Mouse (Mus musculus) CD4-positive, CD25-positive, alpha-beta regulatory T cell, adult 4 months (primary cell): ENCODE measurements around the gene Rpl36al. TPM values are rescaled to one million over a fixed set of nuclear protein-coding genes. Genes with fewer than 3 reads are reported as not detected.
"Not testable (repeated sequence)": the region's sequence is repeated elsewhere in the genome, so short reads cannot be mapped to it uniquely, and the experiment has no call there.

Experiments
- ATAC-seq: one replicate; pipeline ENCODE4 v1.8.0; 2017
- polyA plus RNA-seq, 2 experiments: library from polyadenylated mRNA; unstranded; fragments of 100-300 nt; shearing (Covaris generic); gene quantifications; one replicate each; pipeline ENCODE4 v1.2.1; 2017

Rpl36al gene
- polyA plus RNA-seq, 2 experiments from 2014 or later, result 393 to 542 TPM

DNA sequence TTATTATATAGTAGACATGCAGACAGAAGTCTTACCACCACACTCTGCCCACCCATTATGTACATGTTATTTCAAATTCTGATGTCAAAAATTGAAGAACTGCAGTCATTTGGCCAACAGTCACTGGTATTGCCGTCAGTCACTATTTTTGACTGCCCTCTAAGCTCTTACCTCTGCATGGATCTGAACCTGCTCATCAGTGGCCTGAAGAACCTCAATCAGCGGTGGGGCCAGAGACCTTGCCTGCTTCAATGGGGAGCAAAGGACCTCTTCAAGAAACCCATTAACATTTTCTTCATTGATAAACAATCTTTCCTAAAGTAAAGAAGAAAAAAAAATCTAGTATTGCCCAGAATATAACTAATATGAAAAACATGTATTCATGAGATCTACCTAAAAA, 8.8 kb upstream of the Rpl36al start:
- ATAC-seq, result no peak

DNA sequence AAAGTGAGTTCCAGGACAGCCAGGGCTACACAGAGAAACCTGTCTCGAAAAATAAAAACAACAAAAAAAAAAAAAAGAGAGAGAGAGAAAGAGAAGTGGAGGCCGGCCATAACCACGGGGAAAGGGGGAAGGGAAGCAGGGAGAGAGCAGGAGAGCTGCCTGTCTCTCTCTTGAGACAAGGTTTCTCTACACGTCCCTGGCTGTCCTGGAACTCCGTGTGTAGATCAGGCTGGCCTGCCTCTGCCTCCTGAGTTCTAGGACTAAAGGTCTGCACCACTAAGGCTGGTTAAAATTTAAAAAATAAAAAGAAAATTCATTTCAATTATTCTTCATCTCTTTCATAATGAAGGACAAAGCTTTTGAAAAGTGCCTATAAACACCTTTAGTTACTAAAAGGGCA, 7.5 kb upstream of the Rpl36al start:
- ATAC-seq, result no peak

DNA sequence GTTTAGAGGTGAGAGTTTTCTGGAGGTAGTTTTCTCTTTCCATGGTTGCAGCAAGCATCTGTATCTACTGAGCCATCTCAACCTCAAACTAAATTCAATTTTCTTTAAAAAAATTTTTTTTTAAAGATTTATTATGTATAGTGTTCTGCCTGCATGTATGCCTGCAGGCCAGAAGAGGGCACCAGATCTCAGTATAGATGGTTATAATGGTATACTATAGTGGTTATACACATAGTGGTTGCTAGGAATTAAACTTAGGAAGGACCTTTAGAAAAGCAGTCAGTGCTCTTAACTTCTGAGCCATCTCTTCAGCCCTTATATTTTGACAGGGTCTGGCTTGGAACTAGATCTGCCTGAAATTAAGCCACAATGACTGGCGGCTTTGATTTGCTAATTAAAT, 6.6 kb upstream of the Rpl36al start:
- peak; percentile 73 for ATAC-seq

DNA sequence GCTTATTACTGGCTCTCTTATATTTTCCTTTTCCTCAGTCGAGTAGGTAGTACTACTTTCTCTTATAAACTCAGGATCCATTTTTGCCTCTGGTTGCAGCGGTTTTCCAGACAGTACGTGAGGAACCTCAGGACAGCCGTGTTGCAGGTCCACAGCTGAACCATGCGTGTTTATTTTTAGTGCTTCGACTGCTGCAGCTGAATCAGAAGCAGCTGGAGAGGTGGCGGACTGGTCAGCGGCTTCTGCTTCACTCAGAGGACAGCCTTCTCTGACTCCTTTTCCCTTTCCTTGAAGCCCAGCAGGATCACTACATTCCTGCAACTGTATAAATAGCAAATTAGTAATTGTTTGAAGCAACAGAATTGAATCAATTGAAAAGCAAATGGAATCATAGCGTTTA, 6.2 kb upstream of the Rpl36al start:
- ATAC-seq, result no peak

DNA sequence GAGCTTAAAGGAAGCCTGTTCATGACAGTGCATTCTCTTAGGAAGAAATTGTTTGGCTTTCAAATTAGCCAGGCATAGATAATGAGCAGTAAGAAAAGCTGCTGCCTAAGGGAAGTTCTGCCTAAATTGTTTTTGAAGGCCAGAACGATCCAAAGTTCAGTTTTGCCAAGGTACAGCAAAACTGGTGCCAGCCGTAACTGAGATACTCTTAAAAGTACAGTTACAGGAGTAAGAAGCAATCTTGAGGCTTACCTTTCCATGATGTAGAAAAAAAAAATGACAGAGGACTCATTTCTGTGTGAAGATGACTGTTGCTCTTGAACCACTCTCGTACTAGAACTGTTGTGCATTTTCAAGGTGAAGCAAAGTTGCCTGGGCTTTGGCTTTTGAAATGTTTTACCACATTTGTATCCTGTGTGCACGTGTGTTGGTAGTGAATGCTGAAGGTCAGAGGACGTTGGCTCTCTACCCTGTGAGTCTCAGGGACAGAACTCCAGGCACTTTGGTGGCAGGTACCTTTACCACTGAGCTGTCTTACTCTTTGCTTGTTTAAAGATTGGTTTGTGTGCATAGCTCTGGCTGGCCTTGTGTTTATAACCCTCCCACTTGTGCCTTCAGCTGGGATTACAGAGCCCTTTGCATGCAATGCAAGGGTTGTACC, 3.1 kb upstream of the Rpl36al start:
- ATAC-seq, result no peak

- ATAC-seq, result no peak
Measured at GRCm38 (mm10) chr12:69185371-69185770, 1.5 kb upstream of the Rpl36al start.

GRCm38 (mm10) chr12:69184342-69185295, 736 bp upstream of the Rpl36al start:
- peak; percentile 38 for ATAC-seq

DNA sequence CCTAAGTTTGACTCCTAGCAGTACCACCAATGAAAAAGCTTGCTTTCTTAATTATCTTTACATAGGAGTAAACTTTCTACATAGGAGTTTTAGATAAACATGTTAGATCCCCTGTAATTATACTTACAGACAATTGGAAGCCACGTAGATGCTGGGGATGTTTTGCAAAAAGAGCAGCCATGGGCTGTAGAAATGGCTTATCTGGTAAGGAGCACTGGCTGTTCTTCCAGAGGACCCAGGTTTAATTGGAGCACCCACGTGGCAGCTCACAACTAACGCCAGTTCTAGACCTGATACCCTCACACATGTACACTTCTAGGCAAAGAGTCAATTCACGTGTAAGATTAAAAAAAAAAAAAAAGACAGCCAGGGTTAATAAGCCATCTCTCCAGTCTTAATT, 2.1 kb downstream of the Rpl36al start:
- no peak for ATAC-seq

DNA sequence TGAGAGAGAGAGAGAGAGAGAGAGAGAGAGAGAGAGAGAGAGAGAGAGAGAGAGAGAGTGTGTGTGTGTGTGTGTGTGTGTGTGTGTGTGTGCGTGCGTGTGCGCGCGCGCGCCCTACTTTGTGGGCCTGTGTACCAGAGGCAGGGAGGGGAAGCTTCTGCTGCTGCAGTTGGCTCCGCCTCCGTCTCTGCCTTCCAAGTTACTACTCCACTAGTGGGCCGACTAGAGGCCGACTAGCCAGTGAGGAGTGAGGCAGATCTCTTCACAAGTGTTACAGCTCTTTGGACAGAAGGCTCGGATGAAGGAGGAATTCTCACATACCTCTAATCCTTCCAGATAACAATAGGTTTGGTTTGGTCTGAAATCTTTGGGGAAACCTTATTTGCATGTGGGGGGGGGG, 4.5 kb downstream of the Rpl36al start:
- no peak for ATAC-seq

GRCm38 (mm10) chr12:69177526-69177925, 6.4 kb downstream of the Rpl36al start:
- ATAC-seq, result no peak

- no peak for ATAC-seq
Measured at GRCm38 (mm10) chr12:69175975-69176374, 7.9 kb downstream of the Rpl36al start.

GRCm38 (mm10) chr12:69171307-69171706, 12.6 kb downstream of the Rpl36al start:
- ATAC-seq, result no peak

DNA sequence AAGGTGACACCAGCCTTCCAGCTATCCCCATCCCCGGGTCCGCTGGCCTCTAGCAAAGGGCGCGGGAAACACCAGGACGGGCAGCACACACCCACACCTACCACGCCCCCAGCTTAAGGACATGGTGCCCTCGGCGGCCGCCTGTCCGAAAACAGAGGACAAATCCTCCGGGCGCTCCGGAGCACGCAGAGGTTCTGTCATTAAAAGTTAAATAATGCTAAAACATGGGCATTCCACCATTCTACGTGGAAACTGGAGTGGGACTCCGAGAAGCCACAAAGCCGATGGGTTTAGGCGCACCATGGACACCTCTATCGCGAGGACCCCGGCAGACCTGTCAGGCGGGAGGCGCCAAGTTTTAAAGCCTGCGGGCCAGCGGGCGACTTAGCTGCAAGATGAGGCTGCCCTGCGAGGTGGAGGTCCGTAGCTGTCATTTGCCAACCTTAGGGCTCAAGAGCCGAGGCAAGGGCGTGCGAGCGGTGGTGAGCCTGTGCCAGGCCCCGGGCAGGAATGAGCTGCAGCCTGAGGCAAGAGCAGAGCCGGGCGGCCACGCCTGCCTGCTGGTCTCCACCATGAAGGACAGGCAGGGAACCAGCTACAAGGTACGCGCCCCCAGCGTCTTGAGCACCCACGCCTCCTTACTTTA, 15.3 kb downstream of the Rpl36al start, which contains the start of gene Lrr1:
Gene Lrr1, plus strand, starts transcription at position 354 of the 646 bp plus-strand sequence.
- peak; percentile 87 for ATAC-seq

DNA sequence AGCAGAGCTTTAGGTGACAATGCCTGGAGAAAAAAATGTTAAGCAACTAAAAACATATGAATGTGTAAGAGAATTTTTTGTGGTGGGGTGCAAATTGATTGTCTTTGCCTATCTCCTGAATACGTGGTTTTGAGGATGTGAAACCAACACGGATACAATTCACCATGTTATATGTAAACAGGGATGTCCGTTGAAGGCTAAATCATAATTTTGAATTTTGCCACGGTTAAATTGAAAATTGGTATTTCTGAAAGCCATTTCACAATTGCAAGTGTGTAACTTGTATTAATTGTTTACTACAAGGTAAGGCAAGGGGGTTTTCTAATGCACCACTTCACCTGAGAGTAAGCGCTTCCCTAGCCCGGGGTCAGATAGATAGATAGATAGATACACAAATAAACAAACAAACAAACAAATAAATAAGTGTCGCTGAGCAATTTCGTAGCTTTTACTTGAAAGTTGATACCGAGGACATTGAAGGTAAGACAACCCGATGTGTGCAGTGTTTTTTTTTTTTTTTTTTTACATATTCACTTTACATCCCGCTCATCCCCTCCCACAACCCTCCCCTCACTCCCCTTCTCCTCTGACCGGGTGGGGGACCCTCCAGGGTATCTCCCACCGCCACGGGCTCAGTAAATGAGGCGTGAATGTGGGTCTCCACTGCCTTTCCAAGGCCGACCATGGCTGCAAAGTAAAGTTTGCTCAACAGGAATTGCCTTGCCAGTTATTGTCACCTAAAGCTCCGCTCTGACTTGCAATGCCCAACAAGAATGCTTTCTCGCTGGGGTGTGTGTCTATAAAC, 16.0 kb downstream of the Rpl36al start:
- ATAC-seq, result peak; percentile 25

DNA sequence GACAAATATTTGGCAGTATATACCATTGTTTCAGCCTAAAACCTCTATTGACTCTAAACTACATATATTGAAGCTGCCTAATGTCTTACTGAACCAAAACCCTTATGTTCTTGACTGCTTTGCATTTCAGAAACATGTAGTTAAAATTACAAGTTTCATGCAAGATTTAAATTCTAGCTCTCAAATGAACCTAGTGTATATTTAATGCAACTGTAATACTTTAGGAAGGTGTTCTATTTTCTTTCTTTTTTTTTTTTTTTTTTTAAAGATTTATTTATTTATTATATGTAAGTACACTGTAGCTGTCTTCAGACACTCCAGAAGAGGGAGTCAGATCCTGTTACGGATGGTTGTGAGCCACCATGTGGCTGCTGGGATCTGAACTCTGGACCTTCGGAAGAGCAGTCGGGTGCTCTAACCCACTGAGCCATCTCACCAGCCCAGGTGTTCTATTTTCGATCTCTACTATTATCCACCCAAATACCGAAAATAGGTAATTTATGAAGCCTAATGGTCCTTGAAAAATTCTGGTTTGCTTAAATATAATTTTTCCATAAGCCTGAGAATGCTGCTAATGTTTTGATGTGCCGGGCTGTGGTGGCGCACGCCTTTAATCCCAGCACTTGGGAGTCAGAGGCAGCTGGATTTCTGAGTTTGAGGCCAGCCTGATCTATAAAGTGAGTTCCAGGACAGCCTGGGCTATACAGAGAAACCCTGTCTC, 16.9 kb downstream of the Rpl36al start:
- not testable (repeated sequence) for ATAC-seq

GRCm38 (mm10) chr12:69164904-69165303, 19.0 kb downstream of the Rpl36al start:
- peak; percentile 35 for ATAC-seq

DNA sequence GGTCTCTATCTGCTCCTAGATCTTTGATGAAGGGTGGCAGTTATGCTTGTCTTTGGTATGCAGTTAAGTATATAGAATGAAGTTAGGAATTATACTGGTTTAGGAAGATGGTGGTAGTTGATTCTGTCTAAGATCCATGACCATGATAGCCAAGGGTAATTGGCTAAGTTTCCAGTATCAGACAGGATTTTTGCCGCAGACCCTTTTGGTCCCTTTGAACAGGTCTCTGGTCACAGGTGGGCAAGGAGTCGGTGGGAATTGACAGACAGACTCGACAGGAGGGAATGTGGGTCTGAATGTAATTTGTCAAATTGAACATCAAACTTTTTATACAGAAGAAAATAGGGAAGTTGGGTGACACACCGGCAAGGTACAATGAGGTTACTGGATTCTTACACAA, 20.3 kb downstream of the Rpl36al start:
- not testable (repeated sequence) for ATAC-seq

DNA sequence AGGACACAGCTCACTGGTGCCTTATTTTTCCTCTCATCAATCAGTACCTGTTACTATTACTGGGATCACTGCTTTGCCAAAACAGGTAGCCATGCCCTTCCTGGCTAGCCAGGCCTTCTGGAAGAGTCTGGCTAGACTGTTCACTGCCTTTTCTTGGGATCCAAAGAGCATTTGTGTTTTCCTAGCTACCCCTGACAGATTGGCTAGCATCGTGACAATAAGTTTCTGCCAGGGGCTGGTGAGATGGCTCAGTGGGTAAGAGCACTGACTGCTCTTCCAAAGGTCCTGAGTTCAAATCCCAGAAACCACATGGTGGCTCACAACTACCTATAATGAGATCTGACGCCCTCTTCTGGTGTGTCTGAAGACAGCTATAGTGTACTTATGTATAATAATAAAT, 23.2 kb downstream of the Rpl36al start:
- not testable (repeated sequence) for ATAC-seq

DNA sequence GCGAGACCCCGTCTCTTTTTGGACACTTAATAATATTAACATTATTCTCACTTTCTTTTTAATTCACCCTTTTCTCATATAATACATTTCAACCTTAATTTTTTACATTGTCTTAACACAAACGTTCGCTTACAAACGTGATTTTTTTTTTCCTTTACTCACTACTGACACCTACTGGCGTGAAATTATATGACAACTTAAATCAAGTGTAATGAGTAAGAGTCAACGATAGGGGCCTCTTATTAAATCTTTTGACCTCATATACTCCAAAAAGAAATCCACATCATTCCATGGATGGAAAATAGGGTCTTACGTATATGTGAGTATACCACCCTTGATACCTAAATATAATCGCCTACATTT, 24.3 kb downstream of the Rpl36al start:
- ATAC-seq, result peak; percentile 48

- ATAC-seq, result peak; percentile 94
Measured at GRCm38 (mm10) chr12:69158765-69159577, 24.9 kb downstream of the Rpl36al start, which contains the start of gene Rps29. Rps29 (minus strand) TSS chr12:69159186.

DNA sequence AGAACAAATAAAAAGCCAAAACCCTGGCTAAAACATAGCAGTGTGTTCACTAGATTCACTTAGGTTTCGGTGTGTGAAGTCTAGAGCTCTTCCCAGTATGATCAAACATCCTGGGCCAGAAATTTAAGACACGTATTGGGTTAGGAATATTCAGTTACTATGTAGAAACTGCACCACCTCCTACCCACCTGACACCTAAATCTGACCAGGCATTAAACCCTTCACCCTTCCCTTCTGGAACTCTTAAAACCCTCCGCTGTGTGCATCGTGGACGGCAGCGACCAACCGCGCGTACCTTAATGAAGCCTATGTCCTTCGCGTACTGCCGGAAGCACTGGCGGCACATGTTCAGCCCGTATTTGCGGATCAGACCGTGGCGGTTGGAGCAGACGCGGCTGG, 25.5 kb downstream of the Rpl36al start:
- ATAC-seq, result peak; percentile 5
